Mouse (Mus musculus): ENCODE measurements around the gene Atp8a2.
"Not testable (repeated sequence)": the region's sequence is repeated elsewhere in the genome, so short reads cannot be mapped to it uniquely, and the experiment has no call there.

The Atp8a2 gene

DNA sequence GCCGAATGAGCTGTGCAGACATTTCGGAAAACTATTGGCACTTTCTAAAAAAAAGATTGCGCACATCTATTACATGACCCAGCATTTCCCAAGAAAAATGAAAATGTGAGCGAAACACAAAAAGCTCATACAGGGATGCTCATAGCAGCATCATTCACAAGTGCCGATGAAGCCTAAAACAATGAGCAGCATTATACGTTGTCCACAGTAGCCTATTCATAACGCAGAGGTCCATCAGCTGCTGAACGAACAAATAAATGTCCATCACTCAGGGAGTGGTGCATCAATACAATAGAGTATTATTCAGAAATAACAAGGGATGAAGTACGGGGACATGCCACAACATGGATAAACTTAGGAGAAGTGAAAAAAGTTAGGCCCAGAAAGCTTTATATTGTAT lies 416.6 kb downstream of the Atp8a2 start:
- no peak for DNase-seq (ENCODE audit: low spot score)

DNA sequence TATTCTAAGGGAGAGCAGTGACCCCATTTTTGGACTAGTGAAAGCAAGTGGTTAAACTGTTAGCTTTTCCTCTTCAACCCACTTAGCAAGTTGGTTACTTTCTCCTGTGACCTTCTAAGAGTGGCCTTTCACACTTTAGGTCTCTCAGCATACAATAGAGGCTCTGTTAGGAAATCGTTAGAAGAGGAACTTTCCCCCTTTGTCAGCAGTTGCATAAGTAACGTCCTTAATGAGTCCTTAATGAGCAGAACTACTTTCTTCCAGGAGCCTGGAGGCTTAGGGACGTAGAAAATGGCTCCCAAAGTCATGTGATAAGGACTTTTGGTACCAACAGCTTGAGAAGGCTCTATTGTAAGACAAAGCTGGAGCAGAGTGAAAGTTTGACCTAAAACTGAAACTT lies 434.8 kb downstream of the Atp8a2 start:
- no peak for DNase-seq (ENCODE audit: low spot score)

DNA sequence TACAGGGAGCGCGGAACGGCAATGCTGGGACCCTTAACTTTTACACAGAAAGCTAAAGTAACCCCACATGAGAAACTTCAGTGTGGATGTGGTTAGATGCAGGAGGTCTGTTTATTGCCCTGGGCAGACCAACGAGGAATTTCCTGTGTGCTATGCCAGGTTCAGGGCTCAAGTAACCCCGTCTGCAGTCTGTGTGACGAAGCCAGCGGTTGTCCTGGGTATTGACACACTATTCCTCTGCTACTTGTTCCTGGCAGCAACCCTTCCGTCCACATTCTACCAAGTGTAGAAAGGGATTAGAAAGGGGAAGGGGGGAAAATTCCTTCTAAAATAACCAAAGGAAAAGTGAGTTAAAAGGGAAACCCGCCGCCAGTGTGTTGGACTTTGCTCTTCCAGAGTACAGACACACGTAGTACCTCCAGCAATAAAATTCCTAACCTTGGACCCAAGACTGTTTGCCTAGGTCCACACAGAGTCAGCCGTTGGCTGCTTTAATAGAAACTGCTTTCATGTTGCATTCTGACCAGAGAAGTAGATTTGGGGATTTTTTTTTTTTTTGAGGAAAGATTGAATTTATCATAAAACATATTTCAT lies 437.0 kb downstream of the Atp8a2 start:
- no peak for DNase-seq (ENCODE audit: low spot score)

DNA sequence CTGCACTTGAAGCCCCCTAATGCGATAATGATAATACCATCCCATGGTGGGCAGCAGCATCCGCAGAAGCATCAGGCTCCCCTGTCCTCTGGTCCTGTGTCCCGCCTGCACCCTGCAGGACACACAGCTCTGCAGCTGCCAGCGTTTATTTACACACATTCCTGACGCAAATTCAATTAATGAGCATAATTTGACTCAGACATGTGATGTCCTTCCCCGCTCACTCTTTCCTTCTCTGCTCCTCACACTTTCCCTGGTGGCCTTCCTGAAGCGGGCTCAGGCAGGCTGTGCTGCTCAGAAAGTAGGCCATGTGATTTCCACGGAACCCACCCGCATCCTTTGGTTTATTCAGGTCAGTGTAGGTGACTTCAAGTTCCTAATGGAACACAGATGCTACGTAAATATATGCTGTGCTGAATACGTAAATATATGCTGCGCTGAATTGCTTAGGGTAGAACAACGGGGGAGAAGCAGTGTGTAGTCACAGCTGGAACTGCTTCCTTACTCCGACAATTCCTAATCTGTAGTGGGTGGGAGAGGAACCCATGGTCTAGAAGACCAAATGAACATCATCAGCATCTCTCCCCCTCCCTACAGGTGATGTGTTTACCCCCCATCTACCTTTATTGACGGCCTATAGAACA lies 437.7 kb downstream of the Atp8a2 start:
- no peak for DNase-seq (ENCODE audit: low spot score)

DNA sequence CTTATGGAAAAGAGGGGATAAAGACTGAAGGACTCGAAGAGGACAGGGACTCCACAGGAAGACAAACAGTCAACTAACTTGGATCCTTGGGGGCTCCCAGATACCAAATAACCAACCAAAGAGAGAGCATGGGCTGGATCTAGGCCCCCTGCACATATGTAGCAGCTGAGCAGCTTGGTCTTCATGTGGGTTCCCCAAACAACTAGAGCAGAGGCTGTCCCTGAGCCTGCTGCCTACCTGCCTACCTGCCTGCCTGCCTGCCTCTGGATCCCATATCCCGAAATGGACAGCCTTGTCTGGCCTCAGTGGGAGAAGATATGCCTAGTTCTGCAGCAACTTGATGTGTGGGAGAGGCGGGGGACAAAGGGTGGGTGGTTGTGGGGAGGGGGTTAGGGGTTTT lies 444.6 kb downstream of the Atp8a2 start:
- no peak for DNase-seq (ENCODE audit: low spot score)

DNA sequence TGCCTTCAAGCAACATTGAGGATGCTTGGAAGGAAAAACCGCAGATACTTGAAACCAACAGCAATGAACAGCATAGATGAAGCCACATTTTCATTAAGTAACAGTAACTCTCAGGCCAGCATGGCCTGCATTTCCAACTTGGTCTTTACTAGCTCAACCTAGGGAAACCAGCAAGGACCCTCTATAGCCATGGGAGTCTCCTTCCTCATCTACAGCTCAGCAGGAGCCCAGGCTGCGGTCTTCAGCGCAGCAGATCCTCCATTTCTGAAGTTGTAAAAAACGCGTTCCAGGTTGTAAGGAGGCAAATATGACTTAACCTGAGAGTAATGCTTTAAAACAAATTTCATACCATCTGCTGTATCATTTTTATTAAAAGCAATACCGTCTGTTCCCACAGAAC lies 447.0 kb downstream of the Atp8a2 start:
- no peak for DNase-seq (ENCODE audit: low spot score)

DNA sequence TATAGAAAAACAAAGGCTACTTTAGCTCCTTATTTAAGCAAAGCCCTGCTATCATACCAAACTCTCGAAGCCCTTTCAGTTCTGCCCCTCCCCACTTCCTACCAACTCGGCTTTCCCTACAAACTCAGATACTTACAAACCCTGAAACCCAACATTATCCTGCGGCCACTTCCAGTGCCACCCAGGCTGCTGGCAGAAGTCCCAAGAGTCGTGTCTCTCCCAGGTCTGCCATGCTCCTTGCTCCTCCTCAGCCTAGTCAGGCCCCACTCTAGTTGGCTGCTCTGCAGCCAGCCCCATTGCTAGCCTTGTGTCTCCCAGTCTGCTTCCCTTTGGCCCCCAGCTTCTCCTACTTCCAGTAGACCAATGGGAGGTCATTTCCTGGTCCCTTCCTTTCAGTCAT lies 451.3 kb downstream of the Atp8a2 start:
- DNase-seq (ENCODE audit: low spot score) = no peak

DNA sequence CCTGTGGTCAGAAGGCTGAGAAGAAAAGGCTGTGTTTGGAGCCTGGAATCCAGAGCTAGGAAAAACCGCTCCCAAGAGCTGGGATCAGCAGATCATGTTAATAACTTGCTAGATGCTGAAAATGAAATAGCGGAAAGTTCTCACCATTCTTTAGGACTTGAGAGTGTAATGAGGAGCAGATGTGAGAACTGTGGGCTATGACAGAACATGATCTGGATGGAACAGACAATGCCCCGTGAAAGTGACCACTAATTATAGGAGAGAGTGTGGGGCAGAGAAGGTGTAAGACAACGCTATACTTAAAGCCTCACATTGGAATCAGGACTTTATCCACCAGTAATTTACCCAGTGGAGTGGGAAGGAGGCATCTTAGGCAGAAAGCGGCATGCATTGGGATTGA lies 455.2 kb downstream of the Atp8a2 start:
- no peak for DNase-seq (ENCODE audit: low spot score)

DNA sequence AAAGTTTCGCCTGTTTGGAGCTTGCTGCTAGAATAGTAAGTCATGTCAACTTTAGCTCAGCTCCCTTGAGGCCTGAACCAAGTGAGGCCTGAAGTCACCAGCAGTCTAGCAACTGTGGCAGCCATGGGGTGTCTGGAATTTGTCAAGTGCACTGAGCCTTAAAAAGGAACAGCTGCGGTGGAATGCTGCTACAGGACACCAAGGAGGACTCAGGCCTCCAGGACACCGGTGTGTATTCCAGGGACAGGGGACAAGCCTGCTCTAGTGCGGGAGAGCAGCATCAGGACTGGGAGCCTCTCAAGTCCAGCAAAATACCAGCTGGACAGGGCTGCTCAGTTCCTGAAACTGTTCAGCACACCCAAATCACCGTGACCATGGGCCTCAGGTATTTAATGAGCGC lies 457.5 kb downstream of the Atp8a2 start:
- DNase-seq (ENCODE audit: low spot score) = no peak

DNA sequence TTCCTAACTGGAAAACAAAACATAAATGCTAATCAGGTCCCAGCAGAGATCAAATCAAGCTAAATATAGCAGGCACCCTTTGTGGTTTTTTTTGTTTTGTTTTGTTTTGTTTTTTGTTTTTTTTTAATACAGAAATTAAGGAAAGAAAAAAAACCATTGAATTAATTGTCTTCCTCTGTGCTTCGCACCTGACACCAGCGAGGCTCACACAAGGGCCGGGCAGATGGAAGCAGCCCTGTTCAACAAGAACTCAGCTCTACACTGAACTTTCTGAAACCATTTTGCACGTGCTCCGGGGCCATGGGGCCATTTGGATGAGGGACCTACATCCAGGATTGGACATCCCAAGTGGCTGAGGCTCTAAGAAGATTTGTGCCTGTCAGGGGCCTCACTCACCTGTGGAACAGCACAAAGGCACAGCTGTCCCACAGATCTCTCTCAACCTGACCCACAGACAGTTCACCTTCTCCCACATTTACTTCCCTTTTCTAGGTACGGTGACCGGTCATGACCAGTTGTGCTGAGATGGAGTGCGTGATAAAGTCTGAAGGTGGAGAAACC lies 459.2 kb downstream of the Atp8a2 start:
- no peak for DNase-seq (ENCODE audit: low spot score)

DNA sequence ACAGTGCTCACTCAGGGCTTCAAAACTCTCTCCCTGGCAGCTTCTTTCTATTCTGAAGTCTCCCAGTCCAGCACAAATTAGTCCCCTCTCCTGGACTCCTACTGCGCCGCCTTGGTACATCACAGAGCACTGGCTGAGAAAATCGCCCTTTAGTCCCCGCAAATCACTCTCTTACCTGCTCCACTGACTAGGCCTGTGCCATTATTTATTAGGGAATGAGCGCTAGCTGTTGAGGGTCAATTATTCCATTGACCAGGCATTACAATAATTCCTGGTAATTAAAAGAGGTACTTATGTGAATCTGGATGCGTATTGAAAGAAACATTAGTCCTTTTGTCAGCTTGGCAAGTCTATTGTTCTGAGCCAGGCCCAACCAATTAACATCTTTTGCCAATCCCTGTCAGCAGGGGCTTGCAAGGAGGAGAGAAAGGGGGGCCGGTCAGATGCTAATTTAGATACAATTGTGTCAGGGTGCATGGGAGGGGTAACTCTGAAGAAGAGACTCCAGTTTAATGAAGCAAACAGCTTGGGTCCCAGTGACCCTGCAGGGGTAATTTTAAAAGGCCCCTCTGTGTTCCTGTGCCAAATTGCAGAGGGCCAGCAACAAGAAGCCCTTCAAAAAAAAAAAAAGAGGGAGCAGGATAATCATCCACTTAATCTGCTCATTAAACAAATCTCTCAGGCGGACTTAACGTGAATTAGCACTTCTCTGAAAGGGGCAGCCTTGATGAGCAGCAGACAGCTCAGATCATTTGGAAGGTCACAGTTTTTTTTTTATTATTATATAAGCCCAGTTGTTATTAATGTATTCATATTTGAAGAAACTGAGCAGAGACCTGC lies 459.9 kb downstream of the Atp8a2 start:
- no peak for DNase-seq (ENCODE audit: low spot score)

DNA sequence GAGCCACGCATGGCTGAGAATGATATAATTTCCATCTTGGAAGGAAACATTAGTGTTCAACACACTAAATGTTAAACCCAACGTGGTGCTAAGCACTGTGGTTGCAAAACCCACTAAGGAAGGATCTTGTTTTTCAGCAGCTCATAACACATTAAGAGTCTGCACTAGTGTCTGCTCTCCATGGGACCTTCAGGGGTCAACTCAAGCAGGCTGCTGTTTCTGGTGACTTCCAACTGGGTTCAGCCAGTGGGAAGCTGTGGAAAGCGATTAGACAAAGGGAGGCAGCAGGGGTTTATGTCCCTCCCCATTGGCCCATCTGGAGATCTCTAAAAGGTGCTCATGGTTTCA lies 467.0 kb downstream of the Atp8a2 start:
- DNase-seq (ENCODE audit: low spot score) = no peak

DNA sequence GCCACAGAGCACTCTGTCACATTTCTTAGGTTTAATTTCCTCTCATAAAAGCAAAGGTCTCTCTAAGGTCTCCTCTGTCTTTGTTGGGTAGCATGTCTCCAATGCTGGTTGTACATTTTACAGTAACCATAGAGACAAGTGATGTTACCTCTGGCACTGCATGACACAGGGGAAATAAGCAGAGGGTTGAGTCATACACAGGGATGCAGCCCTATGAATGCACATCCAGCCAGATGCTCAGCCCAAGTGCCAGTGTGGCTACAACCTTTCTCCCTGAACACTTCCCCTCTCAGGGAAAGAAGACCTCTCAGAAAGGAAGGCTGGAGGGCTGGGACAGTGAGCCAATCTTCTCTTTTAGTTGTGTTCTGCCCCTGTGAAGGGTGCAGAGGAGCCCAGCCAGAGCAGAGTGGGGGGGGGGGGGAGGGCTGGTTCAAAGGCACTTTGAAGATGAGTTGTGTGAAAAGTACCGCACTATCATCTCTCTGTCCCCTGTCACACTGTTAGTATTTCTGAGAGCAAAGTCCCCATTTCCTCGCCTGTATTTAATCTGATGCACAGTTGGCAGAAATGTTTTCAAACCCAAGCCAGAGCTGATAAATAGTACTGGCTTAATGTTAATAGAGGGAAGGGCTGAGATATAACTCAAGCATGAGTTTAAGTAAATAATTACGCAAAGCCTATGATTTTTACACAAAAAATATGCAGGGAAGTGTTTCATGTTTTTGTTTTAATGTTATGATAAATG lies 467.5 kb downstream of the Atp8a2 start:
- DNase-seq (ENCODE audit: low spot score) = no peak

DNA sequence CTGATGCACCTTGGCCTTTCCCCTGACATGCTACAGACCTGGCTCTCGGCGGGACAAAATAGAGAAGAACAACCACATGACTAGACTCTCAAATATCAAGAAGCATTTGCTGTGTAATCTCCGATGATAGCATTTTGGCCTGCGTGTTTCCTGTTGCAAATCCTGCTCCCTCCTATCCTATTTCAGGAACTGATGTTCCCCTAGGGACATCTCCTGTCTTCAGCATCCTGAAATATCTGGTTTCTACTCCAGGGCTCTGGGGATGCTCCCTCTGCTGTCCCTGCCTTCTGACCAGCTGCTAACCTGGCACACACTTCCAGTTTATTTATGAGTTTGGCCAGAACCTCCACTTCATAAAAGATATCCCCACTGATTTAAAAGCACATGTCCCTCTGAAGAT lies 470.0 kb downstream of the Atp8a2 start:
- DNase-seq (ENCODE audit: low spot score) = no peak

DNA sequence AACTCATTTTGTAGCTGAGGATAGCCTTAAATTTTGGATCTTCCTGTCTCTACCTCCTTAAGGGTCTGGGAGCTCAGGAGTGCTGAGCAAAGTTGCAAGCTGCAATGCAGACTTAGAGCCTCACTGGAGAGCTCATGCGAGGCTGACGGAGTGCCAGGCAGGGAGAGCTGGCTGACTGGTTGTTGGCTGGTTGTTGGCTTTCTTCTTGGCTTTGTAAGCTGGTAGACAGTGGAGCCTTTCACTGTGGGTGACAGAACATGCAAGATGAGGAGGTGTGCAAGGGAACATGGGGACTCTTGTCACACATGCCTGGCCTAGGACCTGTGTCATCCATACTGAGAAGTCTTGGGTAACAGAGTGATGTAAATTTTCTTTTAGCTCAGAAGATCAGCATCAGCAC lies 473.8 kb downstream of the Atp8a2 start:
- DNase-seq (ENCODE audit: low spot score) = no peak

DNA sequence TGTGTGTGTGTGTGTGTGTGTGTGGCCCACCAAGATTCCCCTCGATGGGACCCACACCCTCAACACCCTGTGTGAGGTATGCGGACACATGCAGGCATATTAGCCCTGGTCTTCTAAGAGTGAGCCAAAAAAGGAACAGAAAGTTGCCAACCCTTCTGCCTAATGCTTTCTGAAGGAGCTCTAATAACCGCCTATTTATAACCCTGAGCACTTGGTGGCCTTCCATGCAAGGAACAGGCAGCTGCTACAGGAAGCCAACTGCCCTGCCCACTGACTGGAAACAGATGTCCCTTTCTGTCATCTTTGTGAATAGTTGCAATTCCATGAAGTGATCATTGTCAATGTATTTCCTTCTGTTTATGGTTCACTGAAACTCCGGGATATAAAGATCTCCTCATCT lies 475.0 kb downstream of the Atp8a2 start:
- no peak for DNase-seq (ENCODE audit: low spot score)

DNA sequence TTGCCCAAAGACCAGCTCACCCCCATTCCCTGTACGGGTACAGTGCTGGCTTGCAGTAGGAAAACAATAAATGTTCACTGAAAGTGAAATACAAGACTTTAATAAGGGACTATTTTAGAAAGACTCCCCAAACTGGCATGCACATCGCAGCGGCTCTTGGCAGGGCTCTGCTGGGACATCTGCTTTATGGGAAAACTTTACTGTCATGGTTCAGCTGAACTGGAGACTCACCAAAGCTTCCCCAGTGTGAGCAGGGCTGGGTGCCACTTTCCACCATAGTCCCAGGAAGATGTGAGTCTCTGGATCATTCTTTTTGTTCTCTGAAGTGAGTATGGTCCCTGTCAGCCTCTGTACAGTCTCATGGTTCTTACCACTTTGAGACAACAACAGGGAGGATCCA lies 475.6 kb downstream of the Atp8a2 start:
- DNase-seq (ENCODE audit: low spot score) = no peak

DNA sequence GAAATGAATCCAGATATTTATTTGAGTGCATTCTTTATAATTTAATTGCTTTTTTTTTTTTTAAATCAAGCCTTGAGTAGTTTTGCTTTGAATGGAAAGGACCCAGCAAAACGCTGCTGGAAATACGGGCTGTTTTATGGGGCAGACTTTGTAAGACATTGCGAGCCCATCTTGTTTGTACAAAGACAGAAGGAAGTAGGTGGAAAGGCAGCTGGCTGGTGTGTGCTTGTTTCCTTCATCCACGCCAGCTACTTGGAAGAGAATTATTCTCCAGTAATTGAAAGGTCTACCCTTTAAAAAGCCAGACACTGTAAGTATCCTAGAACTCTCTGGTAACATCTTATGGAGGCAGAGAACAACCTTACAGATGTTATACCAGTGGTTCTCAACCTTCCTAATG lies 476.6 kb downstream of the Atp8a2 start:
- DNase-seq (ENCODE audit: low spot score) = no peak

DNA sequence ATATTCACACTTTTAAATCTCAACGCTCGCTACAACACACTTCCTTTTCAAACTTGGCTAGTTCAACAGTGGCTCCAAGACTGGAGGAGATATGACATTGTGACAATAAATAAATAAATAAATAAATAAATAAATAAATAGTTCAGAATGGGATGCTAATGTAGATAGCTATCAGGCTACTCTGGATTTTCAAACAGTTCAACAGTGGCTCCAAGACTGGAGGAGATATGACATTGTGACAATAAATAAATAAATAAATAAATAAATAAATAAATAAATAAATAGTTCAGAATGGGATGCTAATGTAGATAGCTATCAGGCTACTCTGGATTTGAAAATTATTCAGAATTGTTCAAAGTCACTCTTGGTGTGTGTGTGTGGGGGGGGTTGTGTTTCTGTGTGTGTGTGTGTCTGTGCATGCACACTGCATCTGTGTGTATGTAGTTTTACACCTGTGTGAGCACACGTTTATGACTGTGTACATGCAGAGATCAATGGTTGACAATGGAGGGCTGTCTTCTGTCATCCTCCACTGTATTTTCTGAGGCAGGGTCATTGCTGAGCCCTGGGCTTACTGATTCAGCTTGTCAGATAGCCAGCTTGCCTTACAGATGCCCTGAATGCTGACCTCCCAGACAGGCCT lies 480.4 kb downstream of the Atp8a2 start:
- DNase-seq (ENCODE audit: low spot score) = not testable (repeated sequence)

DNA sequence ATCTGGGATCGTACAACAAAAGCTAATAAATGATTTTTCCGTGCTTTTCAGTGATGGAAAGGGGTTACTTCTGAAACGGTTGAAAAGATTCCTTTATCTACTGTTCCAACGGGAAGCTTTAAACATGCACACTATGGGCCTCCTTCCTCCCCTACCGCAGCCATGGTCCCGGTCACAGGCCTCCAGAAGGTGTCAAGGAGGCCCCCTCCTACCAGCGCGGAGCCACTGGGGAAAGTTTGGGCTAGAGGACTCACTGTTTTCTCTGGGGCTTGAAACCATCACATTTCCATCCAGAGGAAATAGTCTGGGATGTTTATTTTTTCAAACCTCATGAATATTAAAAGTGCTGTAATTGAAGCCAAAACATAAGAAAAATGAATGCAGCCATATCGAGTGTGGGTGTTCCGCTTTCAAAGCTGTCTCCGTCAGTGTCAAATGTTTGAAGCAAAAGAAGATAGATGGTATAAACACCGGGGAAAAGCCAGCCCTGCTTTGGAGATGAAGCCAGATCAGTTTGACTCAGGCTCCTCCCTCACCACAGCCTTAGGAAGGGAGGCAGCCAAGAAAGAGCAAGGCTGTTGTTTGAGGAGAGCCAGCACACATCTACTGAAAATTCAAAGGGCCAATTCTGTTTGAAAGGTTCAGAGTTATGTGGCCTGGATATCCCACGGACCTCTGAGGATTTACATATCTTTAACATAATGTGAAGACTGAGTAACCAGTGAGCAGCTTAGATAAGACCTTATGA lies 481.1 kb downstream of the Atp8a2 start:
- no peak for DNase-seq (ENCODE audit: low spot score)
